Mouse (Mus musculus) lung, postnatal 14 days (tissue): ENCODE results near the gene Fam161a.
A peak's percentile ranks its signal among the peaks of the same experiment; 100 is the strongest.

Experiments used
- DNase-seq: peaks from one replicate; pipeline ENCODE4 v3.0.0; 2021

The Fam161a gene

DNA sequence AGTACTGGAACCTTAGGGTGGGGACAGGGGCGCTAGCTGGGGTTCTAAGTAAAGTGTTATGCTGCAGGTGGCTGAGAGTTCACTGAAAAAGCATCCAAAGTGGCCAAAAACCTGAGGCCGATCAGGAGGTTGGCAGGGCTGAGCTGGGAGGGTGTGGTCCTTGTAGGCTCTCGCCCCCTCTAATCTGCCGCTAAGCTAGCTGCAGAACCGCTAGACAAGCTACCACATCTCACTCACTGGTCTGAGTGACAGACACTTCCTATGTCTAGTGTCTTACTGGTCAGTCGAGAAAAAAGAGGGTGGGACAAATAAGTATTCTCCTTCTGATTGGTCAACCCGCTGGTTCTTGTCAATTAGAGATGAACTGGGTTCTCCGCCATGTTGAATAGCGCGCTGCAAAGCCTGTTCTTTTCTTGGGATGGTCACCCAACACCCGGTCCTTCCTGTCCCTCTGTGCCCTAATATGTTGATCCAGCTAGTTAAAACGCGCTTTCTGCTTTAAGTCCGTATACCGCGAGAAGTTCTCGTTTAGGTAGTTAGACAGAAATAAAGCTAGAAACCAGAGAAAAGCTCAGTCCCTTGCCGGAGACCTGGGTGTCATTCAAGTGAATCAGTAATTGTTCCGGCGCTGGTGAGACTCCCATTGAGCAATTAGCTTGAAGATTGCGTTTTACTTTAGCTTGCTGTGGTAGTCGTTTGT lies at the start of gene Fam161a:
TSS of gene Fam161a (plus strand) at position 51 of the 700 bp plus-strand sequence.
- DNase-seq: peak; percentile 74

DNA sequence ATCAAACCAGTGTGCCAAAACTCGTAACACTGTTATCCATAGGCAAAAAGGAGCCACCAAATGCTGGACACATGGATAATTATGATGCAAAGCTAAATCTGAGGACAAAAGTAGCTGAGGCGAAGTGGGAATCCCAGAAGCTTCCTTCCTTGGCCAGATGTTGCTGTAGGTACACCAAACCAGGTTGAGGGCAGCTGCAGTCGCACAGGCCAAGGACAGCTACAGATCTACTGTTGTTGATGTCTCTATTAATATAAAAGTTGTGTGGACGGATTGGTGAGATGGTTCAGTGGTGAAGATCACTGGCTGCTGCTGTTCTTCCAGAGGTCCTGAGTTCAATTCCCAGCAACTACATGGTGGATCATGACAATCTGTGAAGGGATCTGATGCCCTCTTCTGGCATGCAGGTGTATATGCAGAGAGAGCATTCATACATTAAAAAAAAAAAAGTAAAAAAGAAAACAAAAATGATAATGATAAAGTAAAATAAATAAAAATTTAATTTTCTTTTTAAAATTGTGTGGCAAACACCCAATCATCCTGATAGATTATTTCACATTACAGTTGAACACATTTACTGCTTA lies 49.4 kb upstream of the Fam161a start:
- DNase-seq: no peak

DNA sequence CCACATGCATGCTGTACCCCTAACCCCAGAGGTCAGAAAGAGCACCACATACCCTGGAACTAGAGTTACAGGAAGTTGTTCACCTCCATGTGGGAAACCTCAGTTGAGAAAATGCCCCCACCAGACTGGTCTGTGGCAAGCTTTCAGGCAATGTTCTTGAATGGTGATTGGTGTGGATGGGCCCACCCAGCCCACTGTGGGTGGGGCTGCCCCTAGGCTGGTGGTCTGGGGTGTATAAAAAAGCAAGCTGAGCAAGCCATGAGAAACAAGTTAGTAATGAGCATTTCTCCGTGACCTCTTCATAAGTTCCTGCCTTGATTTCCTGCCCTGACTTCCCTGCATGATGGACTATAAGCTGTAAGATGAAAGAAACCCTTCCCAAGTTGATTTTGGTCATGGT lies 45.2 kb upstream of the Fam161a start:
- DNase-seq: no peak

DNA sequence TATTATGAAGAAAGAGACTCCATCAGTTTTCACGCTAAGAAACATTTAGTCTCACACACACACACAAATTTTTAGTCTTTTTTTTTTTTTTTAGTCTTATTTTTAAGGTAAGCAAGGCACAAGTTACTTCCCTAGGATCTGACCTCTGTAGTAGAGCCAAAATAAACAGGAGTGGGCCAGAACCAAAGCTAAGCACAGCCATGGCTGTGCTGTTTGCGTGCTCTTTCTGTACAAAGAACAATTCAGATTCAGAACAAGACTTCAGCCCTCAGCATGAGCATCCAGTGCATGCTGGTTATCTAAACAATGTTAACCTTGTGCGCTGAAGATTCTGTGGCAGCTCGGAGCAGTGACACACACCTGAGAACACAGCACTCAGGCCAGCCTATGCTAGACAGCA lies 42.9 kb upstream of the Fam161a start:
- DNase-seq: no peak

DNA sequence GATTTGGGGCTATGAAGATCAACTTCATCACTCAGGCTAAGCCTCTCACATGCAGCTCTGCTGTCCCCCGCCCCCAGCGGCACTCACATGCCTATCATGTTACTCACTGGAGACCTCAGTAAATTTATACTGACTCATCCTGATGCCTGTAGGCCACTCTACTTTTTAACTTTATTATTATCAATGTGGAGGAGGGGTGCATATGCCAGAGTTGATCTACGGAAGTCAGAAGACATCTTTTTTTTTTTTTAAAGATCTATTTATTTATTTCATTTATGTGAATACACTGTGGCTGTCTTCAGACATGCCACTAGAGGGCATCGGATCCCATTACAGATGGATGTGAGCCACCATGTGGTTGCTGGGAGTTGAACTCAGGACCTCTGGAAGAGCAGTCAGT lies 41.8 kb upstream of the Fam161a start:
- peak; percentile 17 for DNase-seq

DNA sequence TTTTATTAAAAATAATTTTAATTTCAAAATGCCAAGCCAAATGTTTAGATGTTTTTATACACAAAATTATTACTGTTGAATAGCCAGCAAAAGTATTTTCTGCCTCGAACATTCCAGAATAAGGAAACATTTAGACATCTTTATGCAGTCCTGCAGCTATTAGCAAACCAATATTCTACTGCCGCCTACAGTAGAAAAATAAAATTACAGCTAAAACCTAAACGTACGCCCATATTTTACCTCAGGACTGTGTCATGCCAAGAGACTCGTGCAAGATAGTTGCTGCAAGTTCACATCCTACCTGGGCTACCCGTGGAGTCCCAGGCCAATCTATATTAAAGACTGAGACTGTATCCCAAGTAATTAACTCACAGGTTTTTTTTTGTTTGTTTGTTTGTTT lies 37.8 kb upstream of the Fam161a start:
- no peak for DNase-seq

DNA sequence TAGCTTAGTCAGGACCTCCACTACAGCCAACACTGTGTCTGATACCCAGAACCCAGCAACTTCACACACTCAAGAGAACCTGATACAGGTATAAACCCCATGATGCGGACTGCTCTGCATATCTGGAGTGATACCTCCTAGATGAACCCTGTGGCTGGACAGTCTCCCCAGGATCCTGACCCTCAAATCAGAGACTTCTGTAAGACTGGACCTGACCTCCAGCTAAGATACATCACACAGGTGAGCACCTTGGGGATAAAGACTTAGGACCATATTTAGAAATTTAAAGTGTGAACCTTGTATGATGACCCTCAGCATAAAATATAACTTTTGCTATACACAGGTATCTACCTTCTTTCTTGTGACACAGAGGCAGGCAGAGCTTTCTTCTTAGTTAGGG lies 36.8 kb upstream of the Fam161a start:
- no peak for DNase-seq

DNA sequence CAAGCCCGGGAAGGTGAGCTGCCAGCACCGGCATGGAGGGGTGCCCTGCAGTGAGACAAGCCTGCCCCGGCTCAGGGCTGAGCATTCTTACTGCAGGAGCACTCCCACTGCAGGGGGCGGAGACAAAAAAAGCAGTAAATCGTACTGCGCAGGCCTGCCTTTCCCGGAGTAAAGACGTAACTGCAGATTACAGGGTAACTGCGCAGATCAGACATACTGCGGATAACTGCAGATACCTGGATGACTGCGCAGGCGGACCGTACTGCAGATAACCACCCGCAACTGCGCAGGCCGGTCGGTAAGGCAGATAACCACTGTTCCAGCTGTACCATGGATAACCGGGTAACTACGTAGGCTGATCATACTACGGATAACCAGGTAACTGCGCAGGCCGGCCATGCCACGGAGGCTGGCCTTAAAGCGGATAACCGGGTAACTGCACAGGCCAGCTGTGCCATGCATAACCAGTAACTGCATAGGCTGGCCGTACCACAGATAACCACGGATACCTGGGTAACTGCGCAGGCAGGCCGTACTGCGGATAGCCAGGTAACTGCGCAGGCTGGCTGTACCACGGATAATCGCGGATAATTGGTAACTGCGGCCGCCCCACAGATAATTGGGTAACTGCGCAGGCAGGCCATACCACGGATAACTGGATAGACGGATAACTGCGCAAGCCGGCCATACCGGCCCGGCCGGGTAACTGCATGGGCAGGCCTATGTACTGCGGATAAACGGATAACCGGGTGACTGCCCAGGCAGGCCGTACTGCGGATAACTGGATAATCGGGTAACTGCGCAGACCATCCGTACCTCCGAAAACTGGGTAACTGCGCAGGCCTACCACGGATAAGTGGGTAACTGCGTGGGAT lies 35.3 kb upstream of the Fam161a start, which contains the start of gene Zrsr1:
TSS of gene Zrsr1 (plus strand) at position 171 of the 875 bp plus-strand sequence.
- DNase-seq: peak; percentile 62

DNA sequence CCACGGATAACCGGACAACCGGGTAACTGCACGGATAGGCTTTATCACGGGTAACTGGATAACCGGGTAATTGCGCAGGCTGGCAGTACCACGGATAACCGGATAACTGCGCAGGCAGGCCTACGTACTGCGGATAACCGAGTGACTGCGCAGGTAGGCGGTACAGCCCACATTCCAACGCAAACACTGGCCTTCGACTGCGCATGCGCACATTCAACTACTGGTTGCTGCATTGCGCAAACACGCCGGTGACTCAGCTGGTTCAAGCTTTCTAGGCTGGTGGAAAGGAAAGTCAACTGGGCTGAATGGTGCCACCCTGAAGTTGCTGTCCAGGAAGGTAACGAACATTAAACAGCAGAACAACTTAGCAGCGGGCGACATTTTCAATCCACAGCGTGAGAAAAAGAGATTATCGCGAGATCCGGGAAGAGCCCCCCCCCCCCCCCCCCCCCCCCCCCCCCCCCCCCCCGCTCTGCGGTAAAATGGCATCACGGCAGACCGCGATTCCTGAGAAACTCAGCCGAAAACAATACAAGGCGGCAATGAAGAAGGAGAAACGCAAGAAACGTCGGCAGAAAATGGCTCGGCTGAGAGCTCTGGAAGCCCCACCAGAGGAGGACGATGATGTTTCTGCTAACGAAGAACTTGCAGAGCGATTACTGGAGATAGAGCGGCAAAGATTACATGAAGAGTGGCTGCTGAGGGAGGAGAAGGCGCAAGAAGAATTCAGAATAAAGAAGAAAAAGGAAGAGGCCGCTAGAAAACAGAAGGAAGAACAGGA lies 34.4 kb upstream of the Fam161a start:
- peak; percentile 87 for DNase-seq

DNA sequence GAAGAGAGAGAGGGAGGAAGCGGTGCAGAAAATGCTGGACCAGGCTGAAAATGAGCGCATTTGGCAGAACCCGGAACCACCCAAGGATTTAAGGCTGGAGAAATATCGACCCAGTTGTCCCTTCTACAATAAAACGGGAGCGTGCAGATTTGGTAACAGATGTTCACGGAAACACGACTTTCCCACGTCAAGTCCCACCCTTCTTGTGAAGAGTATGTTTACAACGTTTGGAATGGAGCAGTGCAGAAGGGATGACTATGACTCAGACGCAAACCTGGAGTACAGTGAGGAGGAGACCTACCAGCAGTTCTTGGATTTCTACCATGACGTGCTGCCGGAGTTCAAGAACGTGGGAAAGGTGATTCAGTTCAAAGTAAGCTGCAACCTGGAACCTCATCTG lies 33.7 kb upstream of the Fam161a start:
- DNase-seq: peak; percentile 7

DNA sequence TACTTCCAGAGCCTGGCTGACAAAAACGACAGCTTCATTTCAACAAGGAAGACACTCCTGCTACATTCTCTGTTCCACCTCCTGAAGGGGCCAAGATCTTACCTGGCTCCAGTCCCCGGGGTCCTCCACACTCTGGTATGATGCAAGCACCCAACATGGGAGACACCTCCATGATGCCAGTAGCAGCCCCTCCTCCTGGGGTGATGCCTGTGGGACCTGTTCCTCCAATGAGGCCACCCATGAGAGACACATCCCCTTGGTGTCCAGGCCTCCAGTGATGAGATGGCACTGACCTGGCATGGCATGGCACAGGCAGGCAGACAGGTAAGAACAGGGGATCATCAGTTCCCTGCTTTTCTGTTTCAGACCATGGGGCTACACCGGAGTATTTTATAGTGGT lies 29.1 kb upstream of the Fam161a start:
- no peak for DNase-seq

DNA sequence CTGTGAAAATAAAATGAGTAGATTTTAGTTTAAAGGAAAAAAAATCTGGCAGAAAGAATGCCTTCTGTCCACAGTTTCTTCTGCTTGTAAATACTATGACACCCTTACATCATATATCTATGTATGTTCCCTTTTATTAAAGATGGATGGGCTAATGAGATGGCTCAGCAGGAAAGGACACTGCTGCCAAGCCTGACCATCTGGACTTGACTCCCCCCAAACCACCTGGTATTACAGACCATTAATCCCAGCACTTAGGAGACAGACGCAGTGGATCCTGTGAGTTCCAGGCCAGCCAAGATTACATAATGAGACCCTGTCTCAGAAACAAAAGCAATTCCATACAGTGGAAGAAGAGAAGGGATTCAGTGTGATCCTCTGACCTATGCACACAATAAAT lies 28.6 kb upstream of the Fam161a start:
- no peak for DNase-seq

DNA sequence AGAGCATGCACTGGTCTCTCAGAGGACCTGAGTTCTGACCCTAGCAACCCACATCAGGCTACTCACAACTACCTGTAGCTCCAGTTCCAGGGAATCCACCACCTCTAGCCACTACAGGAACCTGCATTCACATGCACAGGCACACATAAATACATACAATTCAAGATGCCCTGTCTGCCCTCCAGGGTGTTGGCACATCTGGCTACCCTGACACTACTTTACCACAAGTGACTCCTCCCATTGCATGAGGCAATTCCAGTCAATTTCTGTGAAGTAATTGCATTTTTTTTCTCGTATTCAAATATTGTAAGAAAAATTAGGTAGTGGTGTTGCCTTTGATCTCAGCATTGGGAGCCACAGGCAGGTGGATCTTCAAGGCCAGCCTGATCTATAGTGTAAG lies 28.1 kb upstream of the Fam161a start:
- no peak for DNase-seq

DNA sequence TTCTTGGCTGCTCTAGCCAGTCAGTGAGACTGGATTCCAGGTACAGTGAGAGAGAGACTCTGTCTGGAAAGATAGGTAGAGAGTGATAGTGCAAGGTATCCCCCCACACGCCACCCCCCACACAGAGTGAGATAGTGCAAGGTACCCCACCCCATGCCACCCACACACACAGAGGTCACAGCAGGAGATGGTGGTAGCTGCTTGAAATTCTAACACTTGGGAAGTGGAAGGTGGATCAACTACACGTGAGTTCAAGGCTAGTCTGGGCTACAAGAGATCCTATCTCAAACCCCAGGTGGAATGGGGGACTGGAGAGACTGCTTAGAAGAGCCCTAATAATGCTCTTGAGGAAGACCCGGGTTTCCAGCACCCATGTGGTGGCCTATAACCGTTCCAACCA lies 26.3 kb upstream of the Fam161a start:
- no peak for DNase-seq

DNA sequence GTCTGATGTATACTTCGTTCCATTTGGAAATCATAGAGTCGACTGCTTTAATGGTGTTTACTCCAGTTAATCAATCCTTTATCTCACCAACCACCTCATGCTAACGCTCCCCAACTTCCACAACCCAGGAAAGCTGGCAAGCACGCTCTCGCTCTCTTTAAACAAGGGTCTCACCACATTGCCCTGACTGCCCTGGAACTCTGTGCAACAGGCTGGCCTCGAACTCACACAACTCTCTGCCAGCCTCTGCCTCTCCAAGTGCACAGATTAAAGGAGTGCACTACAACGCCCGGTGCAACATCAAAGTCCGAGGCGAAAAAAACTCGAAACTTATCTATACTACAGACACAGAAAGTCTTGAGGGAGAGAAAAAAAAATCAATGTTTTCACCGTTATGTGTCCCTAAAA lies 25.8 kb upstream of the Fam161a start:
- DNase-seq: peak; percentile 12

DNA sequence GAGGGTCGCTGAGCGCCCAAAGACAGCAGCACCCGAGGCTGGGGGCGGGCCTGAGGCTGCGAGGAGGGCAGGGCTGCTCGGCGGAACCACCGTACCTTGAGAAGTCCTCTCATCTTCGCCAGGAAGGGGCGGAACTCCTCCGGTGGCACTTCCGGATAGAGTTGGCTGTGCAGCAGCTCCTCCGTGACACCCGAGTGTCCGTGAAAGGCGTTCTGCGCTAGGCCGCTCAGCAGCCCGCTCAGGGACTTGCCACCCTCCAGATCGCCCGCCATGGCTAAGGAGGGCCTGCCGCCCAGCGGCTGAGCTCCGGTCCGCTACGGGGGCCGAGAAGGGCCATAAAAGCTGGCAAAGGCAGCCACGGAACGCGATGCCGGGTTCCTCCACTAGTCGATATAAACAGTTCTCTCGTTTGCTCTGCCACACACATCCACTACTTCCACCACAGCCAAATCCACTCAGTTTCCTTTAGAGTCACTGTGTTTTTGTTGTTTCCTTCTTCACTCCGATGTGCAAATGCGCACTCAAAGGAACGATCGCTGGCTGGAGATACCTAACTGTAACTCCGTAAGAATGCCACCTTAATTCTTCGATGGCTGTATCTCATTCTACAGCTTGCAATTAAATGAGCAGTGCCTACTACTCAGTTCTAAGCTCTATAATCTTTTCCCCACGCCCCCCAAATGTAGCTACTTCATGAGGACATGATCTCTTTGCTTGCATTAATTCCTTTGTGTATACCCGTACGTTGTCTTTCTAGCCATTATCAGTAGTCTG lies 25.2 kb upstream of the Fam161a start, which contains the start of the genes Gm28048 and Commd1:
TSS of gene Gm28048 (minus strand) at position 107 of the 774 bp plus-strand sequence.
TSS of gene Commd1 (minus strand) at position 399 of the 774 bp plus-strand sequence.
- peak; percentile 98 for DNase-seq

DNA sequence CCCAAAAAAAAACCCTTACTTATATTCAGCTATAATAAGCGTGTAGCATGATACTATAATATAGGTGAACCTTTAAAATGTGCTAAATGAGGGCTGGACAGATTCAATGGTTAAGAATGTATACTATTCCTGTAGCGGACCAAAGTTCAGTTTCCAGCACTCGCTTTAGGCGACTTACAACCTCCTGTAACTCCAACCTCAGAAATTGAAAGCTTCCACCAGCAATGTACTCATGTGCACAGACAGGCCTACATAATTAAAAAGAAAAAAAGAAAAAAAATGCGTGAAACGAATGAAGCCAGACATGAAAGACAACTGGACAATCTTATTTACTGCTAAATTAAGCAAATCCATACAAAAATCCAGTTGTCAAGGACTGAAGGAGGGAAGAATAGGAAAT lies 24.5 kb upstream of the Fam161a start:
- DNase-seq: no peak

DNA sequence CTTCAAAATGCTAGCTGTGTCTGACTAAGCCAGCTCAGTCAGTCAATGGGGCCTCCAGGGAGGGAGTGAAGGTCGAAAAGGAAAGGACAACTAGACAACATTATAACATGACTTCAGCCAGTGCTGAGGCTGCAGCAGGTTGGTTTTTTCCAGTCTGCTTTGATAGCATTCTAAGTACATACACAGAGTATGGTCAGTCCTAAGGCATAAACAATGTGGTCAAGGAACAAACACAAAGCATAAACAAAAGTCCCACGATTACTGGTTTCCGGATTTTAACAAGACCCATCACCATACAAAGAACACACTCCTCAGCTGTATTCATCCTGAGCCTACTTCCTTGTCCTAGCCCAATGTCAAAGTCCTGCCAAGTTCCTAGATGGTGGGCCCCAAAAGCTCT lies 21.8 kb upstream of the Fam161a start:
- no peak for DNase-seq

DNA sequence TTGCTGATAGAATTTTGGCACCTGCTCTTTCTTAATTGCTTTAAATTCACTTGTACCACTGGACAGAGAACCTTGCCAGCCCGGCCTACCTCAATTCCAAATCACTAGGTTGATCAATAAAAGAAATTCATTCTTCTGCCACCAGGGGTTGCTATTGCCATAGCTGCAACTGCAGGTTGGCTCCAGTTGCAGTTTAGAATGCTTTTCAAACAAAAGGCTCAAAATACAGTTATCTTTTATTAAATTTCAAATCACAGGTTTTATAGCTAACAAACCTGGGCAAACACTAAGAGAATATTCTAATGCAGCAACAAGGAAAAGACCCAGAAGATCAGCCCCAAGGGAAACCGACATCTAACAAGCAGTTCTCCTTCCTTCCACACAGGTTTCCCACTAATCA lies 20.0 kb upstream of the Fam161a start:
- peak; percentile 65 for DNase-seq

DNA sequence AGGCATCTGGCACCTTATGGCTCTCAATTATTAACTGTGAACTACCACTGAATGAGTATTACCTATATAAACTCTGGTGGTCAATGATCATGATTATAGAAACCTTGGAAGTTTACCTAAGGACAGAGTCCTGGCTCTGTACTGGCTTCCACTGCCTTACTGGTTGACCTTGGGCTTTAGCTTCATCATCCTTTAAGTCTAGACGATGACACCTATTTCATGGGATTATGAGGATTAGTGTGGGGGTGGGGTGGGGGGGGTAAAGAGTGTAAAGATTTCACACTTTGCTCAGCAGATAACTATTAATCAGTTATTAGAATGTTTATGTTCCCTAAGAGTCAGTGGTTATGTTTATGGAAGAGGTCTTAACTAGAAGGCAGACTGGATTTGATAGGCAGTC lies 17.5 kb upstream of the Fam161a start:
- no peak for DNase-seq

DNA sequence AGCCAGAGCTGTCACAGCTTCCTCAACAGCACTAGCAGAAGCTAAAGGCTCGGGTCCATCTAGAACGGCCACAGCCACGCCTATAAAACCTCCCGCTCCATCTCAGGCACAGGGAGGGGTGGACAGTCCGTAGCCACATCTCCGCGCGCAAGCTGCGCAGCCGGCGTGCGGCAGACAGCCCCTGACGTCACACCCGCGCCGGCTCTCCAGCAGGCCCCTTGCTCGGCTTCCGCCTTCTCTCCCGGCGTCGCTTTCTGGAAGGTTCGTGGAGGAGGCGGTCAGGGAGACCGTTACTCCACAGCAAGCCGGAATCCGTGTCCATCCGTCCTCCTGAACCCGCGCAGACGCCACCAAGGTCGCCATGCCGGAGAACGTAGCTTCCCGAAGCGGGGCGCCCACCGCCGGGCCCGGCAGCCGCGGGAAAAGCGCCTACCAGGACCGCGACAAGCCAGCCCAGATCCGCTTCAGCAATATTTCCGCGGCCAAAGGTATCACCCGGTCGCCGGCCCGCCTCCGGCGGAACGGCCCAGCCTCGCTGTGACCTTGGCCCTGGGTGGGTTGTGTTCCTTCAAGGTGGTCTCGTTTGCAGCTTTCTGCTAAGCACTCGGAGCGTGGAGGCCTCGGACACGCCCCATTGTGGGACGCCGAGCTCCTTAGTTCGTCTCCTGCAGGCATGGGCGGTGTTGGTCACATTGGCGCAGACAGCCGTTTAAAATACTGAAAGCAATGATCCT lies 16.8 kb upstream of the Fam161a start, which contains the start of gene Cct4:
TSS of gene Cct4 (plus strand) at position 127 of the 734 bp plus-strand sequence.
- peak; percentile 93 for DNase-seq
